Mouse (Mus musculus) hindbrain, embryonic 15.5 days (tissue): ENCODE measurements around the gene Elmo1. TPM values are rescaled to one million over a fixed set of nuclear protein-coding genes. Genes with fewer than 3 reads are reported as not detected.

Experiments
- ATAC-seq: fragments of 200-750 bp; cut with Nextera tagmentation; 2 replicates; pipeline ENCODE4 v1.8.0; 2017; ENCODE audit warnings: low read depth, moderate number of reproducible peaks, moderate TSS enrichment; ENCODE audit not compliant: low FRiP score
- H3K27ac ChIP-seq: fragments of 300-500 bp; sonication (generic); replicated peaks from 2 replicates; pipeline ENCODE4 v1.5.1; 2015; ENCODE audit warnings: mild to moderate bottlenecking, inconsistent platforms
- H3K27me3 ChIP-seq: fragments of 300-500 bp; sonication (generic); 2 replicates; pipeline ENCODE4 v1.6.1; 2015; ENCODE audit warnings: control low read depth, inconsistent platforms
- H3K36me3 ChIP-seq: fragments of 300-500 bp; sonication (generic); 2 replicates; pipeline ENCODE4 v1.6.1; 2015; ENCODE audit warnings: control low read depth, inconsistent platforms
- H3K4me1 ChIP-seq: fragments of 300-500 bp; sonication (generic); replicated peaks from 2 replicates; pipeline ENCODE4 v1.6.1; 2015; ENCODE audit warnings: control low read depth, inconsistent platforms
- H3K4me2 ChIP-seq: fragments of 300-500 bp; sonication (generic); 2 replicates; pipeline ENCODE4 v1.6.1; 2015; ENCODE audit warnings: moderate library complexity, mild to moderate bottlenecking, inconsistent platforms
- H3K4me3 ChIP-seq: fragments of 300-500 bp; sonication (generic); 2 replicates; pipeline ENCODE4 v1.5.1; 2015; ENCODE audit warnings: mild to moderate bottlenecking, inconsistent platforms
- H3K9ac ChIP-seq: fragments of 300-500 bp; sonication (generic); 2 replicates; pipeline ENCODE4 v1.6.1; 2015; ENCODE audit warnings: inconsistent platforms
- H3K9me3 ChIP-seq: fragments of 300-500 bp; sonication (generic); 2 replicates; pipeline ENCODE4 v1.6.1; 2016; ENCODE audit warnings: control low read depth, inconsistent platforms
- WGBS: fragments of 180-500 bp; shearing (Covaris S2); methylation state at CpG from one replicate; pipeline ENCODE4 v1.1.7; 2015; 5-methylcytosine and 5-hydroxymethylcytosine counted together
- polyA plus RNA-seq: library from polyadenylated mRNA; unstranded; fragments of >200 nt; fragmentation: Nextera tagmentation; extraction: Ambion mirVana; gene quantifications from 2 replicates; pipeline ENCODE4 v1.2.1, GENCODE M21; 2015

Gene Elmo1
- polyA plus RNA-seq, 1 experiment from 2014 or later: 47.9 TPM

DNA sequence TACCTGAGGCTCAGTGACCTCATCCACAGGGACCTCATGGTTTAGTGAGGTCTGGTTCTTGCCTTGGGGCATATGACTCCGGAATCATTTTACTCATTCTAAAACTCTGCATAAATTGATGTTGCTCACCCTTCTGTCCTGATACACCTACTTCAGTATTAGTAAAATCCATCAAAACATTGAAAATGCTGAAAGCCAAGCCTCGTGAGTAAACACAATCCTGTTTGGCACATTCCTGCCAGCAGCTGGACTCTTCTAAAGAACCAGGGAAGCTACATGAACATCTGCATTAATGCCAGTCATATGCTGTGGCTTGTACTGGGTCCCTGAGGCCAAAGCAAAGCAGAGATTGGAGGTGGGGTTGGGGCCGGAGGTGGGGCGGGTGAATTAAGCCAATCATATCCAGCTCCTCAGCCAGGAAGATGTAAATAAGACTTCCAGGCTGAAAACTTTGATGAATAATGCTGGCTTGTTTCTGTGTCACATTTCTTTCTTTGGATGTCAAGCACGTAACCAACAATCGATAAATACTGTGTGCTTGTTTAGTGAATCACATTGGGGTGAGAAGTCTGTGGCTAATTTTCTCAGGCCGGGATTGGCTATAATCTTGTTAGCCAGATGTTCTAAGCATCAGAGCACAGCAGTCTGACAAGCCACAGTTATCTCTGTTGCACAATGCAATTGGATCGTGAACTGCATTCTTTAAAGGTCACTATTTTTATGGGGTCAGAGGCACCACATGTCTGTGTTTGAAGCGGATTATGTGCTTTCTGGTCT, 24.9 kb downstream of the Elmo1 start:
- WGBS: 64% methylated on average over 9 of the region's 9 CpGs
- no peaks in the 10 kb centered on the region for H3K36me3 ChIP-seq
- H3K27ac ChIP-seq: no peak overlapping the region
- no peak overlapping the region for H3K4me2 ChIP-seq
- H3K4me1 ChIP-seq: no peaks in the 10 kb centered on the region; the same call in 1 of the 2 replicates
- ATAC-seq: no peak
- H3K9ac ChIP-seq: no peak overlapping the region
- no peaks in the 10 kb centered on the region for H3K9me3 ChIP-seq
- no peak overlapping the region for H3K4me3 ChIP-seq
- no peaks in the 10 kb centered on the region for H3K27me3 ChIP-seq

DNA sequence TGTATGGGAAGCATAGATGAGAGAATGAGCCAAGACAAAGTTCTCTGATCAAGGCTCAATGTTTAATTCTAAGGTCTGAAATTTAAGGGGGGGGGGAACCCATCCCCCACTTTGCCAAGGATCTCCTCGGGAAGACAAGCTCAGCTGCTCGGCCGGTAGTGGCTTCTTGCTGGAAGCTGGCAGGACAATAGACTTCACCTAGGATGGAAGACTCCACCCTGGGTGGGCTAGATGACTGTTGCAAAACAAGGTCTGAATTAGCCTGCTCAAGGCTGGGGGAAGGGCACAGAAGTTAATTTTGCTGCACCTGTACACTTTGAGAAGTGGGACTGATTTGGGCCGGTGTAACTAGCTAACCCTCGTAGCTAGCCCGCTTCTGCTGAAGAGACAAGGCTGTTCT, 25.6 kb downstream of the Elmo1 start:
- ATAC-seq: no peak

GRCm38 (mm10) chr13:20116868-20117510, 26.6 kb downstream of the Elmo1 start:
- Histone ChIP-seq H3K9me3 (no peaks in the 10 kb centered on the region), H3K9ac (no peak overlapping the region), H3K4me1 (no peaks in the 10 kb centered on the region; the same call in 1 of the 2 replicates), H3K4me2 (no peak overlapping the region), H3K27me3 (no peaks in the 10 kb centered on the region), H3K4me3 (no peak overlapping the region), H3K27ac (no peak overlapping the region), H3K36me3 (no peaks in the 10 kb centered on the region)
- WGBS: 27% methylated on average over 1 of the region's 1 CpGs
- ATAC-seq: peak; percentile 65

More for the DNA sequence above, 25.6 kb downstream of the Elmo1 start:
- 61% methylated on average over 6 of the region's 6 CpGs for WGBS
- Histone ChIP-seq H3K4me1 (no peaks in the 10 kb centered on the region; the same call in 1 of the 2 replicates), H3K27ac (no peak overlapping the region), H3K4me3 (no peak overlapping the region), H3K27me3 (no peaks in the 10 kb centered on the region), H3K9ac (no peak overlapping the region), H3K9me3 (no peaks in the 10 kb centered on the region), H3K36me3 (no peaks in the 10 kb centered on the region), H3K4me2 (no peak overlapping the region)

DNA sequence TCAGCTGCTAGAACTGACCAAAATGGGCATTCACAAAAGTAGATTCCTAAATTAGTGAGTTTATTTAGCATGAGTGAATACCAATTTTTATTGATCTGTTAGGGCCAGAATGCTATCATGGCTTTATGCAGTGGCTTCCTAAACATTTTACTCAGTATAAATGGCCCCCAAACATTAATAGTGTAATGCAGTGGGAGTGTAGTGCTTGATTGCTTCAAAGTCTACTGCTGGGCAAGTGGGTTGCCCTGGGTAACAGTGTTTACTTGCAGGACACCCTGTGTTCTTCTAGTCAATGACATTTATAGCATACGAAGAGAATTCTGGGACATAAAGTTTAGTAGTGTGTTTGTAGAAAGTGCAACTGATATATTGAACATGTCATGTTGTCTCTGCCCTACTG, 27.3 kb downstream of the Elmo1 start:
- Histone ChIP-seq H3K4me3 (no peak overlapping the region), H3K9ac (no peak overlapping the region), H3K27me3 (no peaks in the 10 kb centered on the region), H3K4me2 (no peak overlapping the region), H3K27ac (no peak overlapping the region), H3K4me1 (no peaks in the 10 kb centered on the region; the same call in 1 of the 2 replicates), H3K36me3 (no peaks in the 10 kb centered on the region), H3K9me3 (no peaks in the 10 kb centered on the region)
- 57% methylated on average over 1 of the region's 1 CpGs for WGBS
- ATAC-seq: no peak

GRCm38 (mm10) chr13:20118909-20119308, 28.5 kb downstream of the Elmo1 start:
- no peaks in the 10 kb centered on the region for H3K9me3 ChIP-seq
- no peaks in the 10 kb centered on the region for H3K36me3 ChIP-seq
- H3K27me3 ChIP-seq: no peaks in the 10 kb centered on the region
- H3K4me1 ChIP-seq: no peaks in the 10 kb centered on the region; the same call in 1 of the 2 replicates
- ATAC-seq: no peak
- no peak overlapping the region for H3K9ac ChIP-seq
- H3K4me2 ChIP-seq: no peak overlapping the region
- H3K4me3 ChIP-seq: no peak overlapping the region
- WGBS: 91% methylated on average over 7 of the region's 7 CpGs
- no peak overlapping the region for H3K27ac ChIP-seq

- Histone ChIP-seq H3K36me3 (no peaks in the 10 kb centered on the region), H3K27me3 (no peaks in the 10 kb centered on the region), H3K9ac (no peak overlapping the region), H3K9me3 (no peaks in the 10 kb centered on the region), H3K4me2 (no peak overlapping the region), H3K4me3 (no peak overlapping the region), H3K27ac (no peak overlapping the region), H3K4me1 (no peaks in the 10 kb centered on the region; the same call in 1 of the 2 replicates)
- 80% methylated on average over 5 of the region's 5 CpGs for WGBS
- ATAC-seq: no peak
Measured at GRCm38 (mm10) chr13:20120723-20121122, 30.3 kb downstream of the Elmo1 start.

DNA sequence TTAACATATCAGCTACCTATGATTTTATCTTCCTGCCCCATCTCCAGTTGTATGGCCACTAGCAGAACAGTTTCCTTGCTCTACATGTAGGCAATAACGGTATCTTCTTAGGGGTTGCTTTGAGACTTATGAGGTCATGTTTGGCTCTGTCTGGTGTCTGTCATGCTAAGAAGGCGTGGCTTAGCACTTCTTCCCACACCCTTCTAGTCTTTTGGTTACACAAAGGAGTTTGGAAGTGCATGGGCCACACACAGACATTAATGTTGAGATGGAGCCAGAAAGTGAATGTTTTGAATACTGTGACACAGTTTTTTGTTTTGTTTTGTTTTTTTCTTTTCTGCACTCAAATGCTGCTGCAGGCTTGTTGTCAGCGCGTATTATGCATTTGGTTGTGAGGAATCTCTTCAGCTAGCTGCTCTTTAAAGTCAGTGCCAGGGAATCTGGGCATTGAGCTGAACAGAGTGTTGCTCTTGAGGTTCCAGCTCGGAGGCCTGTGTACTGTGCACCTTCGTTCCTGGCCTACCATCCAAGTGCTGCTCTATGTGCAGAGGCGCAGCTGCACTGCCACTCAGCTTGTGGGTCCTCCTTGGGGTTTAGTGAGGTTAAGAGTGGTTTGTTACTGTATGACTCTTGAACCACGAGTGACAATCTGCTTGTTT, 31.1 kb downstream of the Elmo1 start:
- Histone ChIP-seq H3K9ac (no peak overlapping the region), H3K4me3 (no peak overlapping the region), H3K36me3 (no peaks in the 10 kb centered on the region), H3K27me3 (no peaks in the 10 kb centered on the region), H3K9me3 (no peaks in the 10 kb centered on the region), H3K4me1 (no peaks in the 10 kb centered on the region; the same call in 1 of the 2 replicates), H3K27ac (no peak overlapping the region), H3K4me2 (no peak overlapping the region)
- 77% methylated on average over 8 of the region's 8 CpGs for WGBS
- ATAC-seq: no peak

DNA sequence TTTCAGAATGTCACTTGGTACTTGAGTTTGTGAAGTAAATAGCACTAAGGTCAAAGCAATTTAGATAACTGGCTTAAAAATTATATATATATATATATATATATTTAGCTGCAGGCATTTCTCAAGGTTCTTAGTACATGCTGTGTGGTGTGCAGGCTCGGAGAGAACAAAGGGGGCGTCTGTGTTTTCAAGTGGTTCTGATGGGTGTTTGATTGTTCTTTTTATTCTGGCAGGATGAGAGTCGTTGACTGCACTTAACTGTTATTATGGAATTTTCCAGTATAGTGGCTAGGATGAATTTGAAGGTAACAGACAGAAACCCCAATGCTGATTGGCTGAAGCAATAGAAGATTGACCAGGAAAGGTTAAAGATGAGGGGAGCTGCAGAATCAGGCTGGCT, 33.6 kb downstream of the Elmo1 start:
- Histone ChIP-seq H3K27me3 (no peaks in the 10 kb centered on the region), H3K9me3 (no peaks in the 10 kb centered on the region), H3K4me1 (no peaks in the 10 kb centered on the region), H3K27ac (no peak overlapping the region), H3K4me3 (no peak overlapping the region), H3K4me2 (no peak overlapping the region), H3K9ac (no peak overlapping the region), H3K36me3 (no peaks in the 10 kb centered on the region)
- 61% methylated on average over 3 of the region's 3 CpGs for WGBS
- ATAC-seq: no peak

- Histone ChIP-seq H3K27me3 (no peaks in the 10 kb centered on the region), H3K9me3 (no peaks in the 10 kb centered on the region), H3K9ac (no peak overlapping the region), H3K4me3 (no peak overlapping the region), H3K4me1 (no peaks in the 10 kb centered on the region), H3K27ac (no peak overlapping the region), H3K4me2 (no peak overlapping the region), H3K36me3 (no peaks in the 10 kb centered on the region)
- ATAC-seq: no peak
- 77% methylated on average over 7 of the region's 7 CpGs for WGBS
Measured at GRCm38 (mm10) chr13:20124965-20125364, 34.6 kb downstream of the Elmo1 start.

DNA sequence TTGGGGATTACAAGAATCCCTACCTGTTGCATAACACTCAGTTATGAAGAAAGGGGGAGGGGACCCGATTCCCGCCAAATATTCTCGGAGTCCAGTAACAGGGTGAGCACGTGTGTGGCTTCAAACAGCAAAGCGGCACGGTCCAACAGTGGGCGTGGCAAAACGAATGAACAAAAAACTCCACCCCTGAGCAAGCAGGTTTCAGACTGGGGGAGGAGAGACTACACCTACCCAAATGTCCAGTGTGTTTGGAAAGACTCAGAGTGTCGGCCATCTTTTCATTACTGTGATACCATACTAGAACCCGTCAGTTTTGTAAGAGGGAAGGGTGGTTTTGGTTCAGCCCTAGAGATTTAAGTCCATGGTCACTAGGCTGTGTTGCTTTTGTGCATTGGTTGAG, 35.4 kb downstream of the Elmo1 start:
- Histone ChIP-seq H3K4me2 (no peak overlapping the region), H3K9ac (no peak overlapping the region), H3K36me3 (no peaks in the 10 kb centered on the region), H3K9me3 (no peaks in the 10 kb centered on the region), H3K4me3 (no peak overlapping the region), H3K27me3 (no peaks in the 10 kb centered on the region), H3K27ac (no peak overlapping the region), H3K4me1 (no peaks in the 10 kb centered on the region)
- WGBS: 92% methylated on average over 10 of the region's 10 CpGs
- ATAC-seq: no peak

DNA sequence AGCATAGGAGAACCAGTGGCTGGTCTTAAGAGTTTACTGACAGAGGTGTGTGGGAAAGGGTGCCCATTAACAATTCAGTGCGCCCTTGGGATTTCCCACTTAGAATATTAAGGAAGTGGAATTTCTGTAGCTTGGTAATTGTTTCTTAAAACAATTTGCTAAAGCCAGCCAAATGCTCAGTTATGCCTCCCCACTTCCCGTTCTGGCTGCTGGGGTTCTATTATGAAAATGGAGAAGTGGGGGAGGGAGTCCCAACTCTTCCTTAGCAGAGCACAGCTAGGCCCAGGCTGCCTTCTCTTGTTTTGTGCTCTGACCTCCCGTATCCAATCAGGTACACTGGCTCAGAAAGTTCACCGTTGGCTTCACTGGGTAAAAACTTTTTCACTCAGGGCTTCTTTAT, 37.2 kb downstream of the Elmo1 start:
- no peak overlapping the region for H3K4me3 ChIP-seq
- no peak overlapping the region for H3K27ac ChIP-seq
- ATAC-seq: no peak
- no peaks in the 10 kb centered on the region for H3K36me3 ChIP-seq
- no peaks in the 10 kb centered on the region for H3K27me3 ChIP-seq
- no peaks in the 10 kb centered on the region for H3K4me1 ChIP-seq
- H3K9ac ChIP-seq: no peak overlapping the region
- 63% methylated on average over 4 of the region's 4 CpGs for WGBS
- no peaks in the 10 kb centered on the region for H3K9me3 ChIP-seq
- H3K4me2 ChIP-seq: no peak overlapping the region

DNA sequence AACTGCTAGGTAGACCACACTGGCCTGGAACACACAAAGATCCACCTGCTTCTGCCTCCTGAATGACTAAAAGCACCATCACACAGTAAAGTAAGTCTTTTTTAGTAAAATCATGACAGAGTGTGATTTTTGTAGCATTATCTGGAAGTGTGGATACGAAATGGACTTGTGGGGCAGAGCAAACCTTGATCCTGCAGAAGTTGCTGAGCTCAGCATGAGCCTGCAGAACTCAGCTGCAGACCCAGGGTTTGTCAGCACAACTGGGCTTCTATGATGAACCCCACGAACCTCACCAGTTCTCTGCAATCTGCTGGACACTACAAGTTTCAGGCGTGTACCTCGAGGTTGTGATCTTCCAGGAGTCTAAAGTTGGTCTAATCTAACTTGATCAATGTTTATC, 37.7 kb downstream of the Elmo1 start:
- Histone ChIP-seq H3K36me3 (no peaks in the 10 kb centered on the region), H3K9me3 (no peaks in the 10 kb centered on the region), H3K4me3 (no peak overlapping the region), H3K27me3 (no peaks in the 10 kb centered on the region), H3K27ac (no peak overlapping the region), H3K4me2 (no peak overlapping the region), H3K9ac (no peak overlapping the region), H3K4me1 (0 out of 2 replicates have a peak, but pooled peaks cover 2% of the 10 kb centered on the region)
- WGBS: 84% methylated on average over 4 of the region's 4 CpGs
- no peak for ATAC-seq
